Mouse (Mus musculus): ENCODE results near the gene Kcnk16. TPM values are rescaled to one million over a fixed set of nuclear protein-coding genes. Genes with fewer than 3 reads are reported as not detected.

Kcnk16 gene
- total and polyA plus RNA-seq, 2 experiments from 2014 or later = 0.38 TPM; not detected in 1

- Histone ChIP-seq H3K9ac (replicated peaks; ENCODE audit: low read length, poor library complexity, severe bottlenecking) (0 out of 2 replicates have a peak within 1 kb of the TSS, but pooled peaks have one; percentile 33), H3K36me3 (ENCODE audit: insufficient read depth, low read length) (no peaks in the 10 kb centered on the region), H3K4me3 (ENCODE audit: low read depth, low read length) (peak within 1 kb of the TSS; percentile 52), H3K27ac (ENCODE audit: low read depth, low read length) (no peak within 1 kb of the TSS), H3K27me3 (ENCODE audit: insufficient read depth, low read length) (no peaks in the 10 kb centered on the region), H3K9me3 (ENCODE audit: low read length) (no peaks in the 10 kb centered on the region), H3K4me1 (ENCODE audit: insufficient read depth, low read length) (no peaks in the 10 kb centered on the region), H3K4me2 (ENCODE audit: low read depth, low read length, poor library complexity, severe bottlenecking) (peak within 1 kb of the TSS; percentile 58)
- WGBS = 25% methylated on average over 14 of the region's 14 CpGs
- DNase-seq (ENCODE audit: low spot score) (peak; percentile 98), ATAC-seq (ENCODE audit: low FRiP score) (peak; percentile 94)
- TF ChIP-seq CTCF (IDR thresholded peaks at IDR 0.05) = no peak
These were observed 25.3 kb upstream of the Kcnk16 start, which contains the start of gene Nudt13 for GRCm38 (mm10) chr14:20294117-20294892. TSS of gene Nudt13 (plus strand) at chr14:20294697.

GRCm38 (mm10) chr14:20291391-20291790 lies 22.4 kb upstream of the Kcnk16 start:
- WGBS = 38% methylated on average over 4 of the region's 4 CpGs
- no peak for DNase-seq (ENCODE audit: low spot score)
- ATAC-seq (ENCODE audit: low FRiP score) = no peak
- Histone ChIP-seq H3K27ac (ENCODE audit: low read depth, low read length) (no peak overlapping the region), H3K4me3 (ENCODE audit: low read depth, low read length) (no peak overlapping the region), H3K9me3 (ENCODE audit: low read length) (no peaks in the 10 kb centered on the region), H3K27me3 (ENCODE audit: insufficient read depth, low read length) (no peaks in the 10 kb centered on the region), H3K9ac (replicated peaks; ENCODE audit: low read length, poor library complexity, severe bottlenecking) (no peak overlapping the region), H3K36me3 (ENCODE audit: insufficient read depth, low read length) (no peaks in the 10 kb centered on the region), H3K4me1 (ENCODE audit: insufficient read depth, low read length) (no peaks in the 10 kb centered on the region), H3K4me2 (ENCODE audit: low read depth, low read length, poor library complexity, severe bottlenecking) (no peak overlapping the region)
- no peak for TF ChIP-seq CTCF (IDR thresholded peaks at IDR 0.05)

DNA sequence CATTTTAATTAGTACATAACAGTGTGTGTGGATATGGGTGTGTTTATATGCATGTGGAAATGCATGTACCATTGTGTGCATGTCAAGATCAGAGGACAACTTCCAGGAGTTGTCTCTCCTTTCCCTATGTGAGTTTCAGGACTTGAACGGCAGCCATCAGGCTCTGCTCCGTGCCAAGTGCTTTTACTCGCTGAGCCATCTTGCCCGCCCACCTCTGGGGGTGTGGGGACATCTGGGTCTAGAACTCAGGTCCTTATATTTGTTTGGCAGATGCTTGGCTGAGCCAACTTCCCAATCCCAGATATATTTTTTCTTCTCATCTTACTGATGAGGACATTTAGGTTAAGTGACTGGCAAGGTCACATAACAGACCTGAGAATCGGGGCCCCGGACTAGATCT lies 578 bp downstream of the Kcnk16 start:
- ATAC-seq (ENCODE audit: low FRiP score) (no peak), DNase-seq (ENCODE audit: low spot score) (no peak)
- Histone ChIP-seq H3K27ac (ENCODE audit: low read depth, low read length) (no peak overlapping the region), H3K4me2 (ENCODE audit: low read depth, low read length, poor library complexity, severe bottlenecking) (no peak overlapping the region), H3K27me3 (ENCODE audit: insufficient read depth, low read length) (no peaks in the 10 kb centered on the region), H3K9me3 (ENCODE audit: low read length) (no peaks in the 10 kb centered on the region), H3K36me3 (ENCODE audit: insufficient read depth, low read length) (no peaks in the 10 kb centered on the region), H3K4me3 (ENCODE audit: low read depth, low read length) (no peak overlapping the region), H3K9ac (replicated peaks; ENCODE audit: low read length, poor library complexity, severe bottlenecking) (no peak overlapping the region), H3K4me1 (ENCODE audit: insufficient read depth, low read length) (no peaks in the 10 kb centered on the region)
- WGBS = 78% methylated on average over 6 of the region's 6 CpGs
- no peak for TF ChIP-seq CTCF (IDR thresholded peaks at IDR 0.05)

GRCm38 (mm10) chr14:20262346-20262745 lies 6.7 kb downstream of the Kcnk16 start:
- TF ChIP-seq CTCF (IDR thresholded peaks at IDR 0.05) = no peak
- H3K36me3 ChIP-seq (ENCODE audit: insufficient read depth, low read length) = no peaks in the 10 kb centered on the region
- ATAC-seq (ENCODE audit: low FRiP score) (no peak), DNase-seq (ENCODE audit: low spot score) (no peak)
- H3K4me2 ChIP-seq (ENCODE audit: low read depth, low read length, poor library complexity, severe bottlenecking) = no peak overlapping the region
- H3K27ac ChIP-seq (ENCODE audit: low read depth, low read length) = no peak overlapping the region
- H3K27me3 ChIP-seq (ENCODE audit: insufficient read depth, low read length) = no peaks in the 10 kb centered on the region
- no peak overlapping the region for H3K4me3 ChIP-seq (ENCODE audit: low read depth, low read length)
- H3K9ac ChIP-seq (replicated peaks; ENCODE audit: low read length, poor library complexity, severe bottlenecking) = no peak overlapping the region
- 65% methylated on average over 4 of the region's 4 CpGs for WGBS
- H3K9me3 ChIP-seq (ENCODE audit: low read length) = no peaks in the 10 kb centered on the region
- no peaks in the 10 kb centered on the region for H3K4me1 ChIP-seq (ENCODE audit: insufficient read depth, low read length)

- H3K4me2 ChIP-seq (ENCODE audit: low read depth, low read length, poor library complexity, severe bottlenecking) = no peak overlapping the region
- H3K36me3 ChIP-seq (ENCODE audit: insufficient read depth, low read length) = no peaks in the 10 kb centered on the region
- peak; percentile 99 for TF ChIP-seq CTCF (IDR thresholded peaks at IDR 0.05)
- ATAC-seq (ENCODE audit: low FRiP score) (peak; percentile 75), DNase-seq (ENCODE audit: low spot score) (peak; percentile 81)
- H3K27me3 ChIP-seq (ENCODE audit: insufficient read depth, low read length) = no peaks in the 10 kb centered on the region
- 57% methylated on average over 8 of the region's 8 CpGs for whole genome bisulfite sequencing
- H3K4me3 ChIP-seq (ENCODE audit: low read depth, low read length) = no peak overlapping the region
- H3K27ac ChIP-seq (ENCODE audit: low read depth, low read length) = no peak overlapping the region
- H3K4me1 ChIP-seq (ENCODE audit: insufficient read depth, low read length) = no peaks in the 10 kb centered on the region
- H3K9ac ChIP-seq (replicated peaks; ENCODE audit: low read length, poor library complexity, severe bottlenecking) = no peak overlapping the region
- no peaks in the 10 kb centered on the region for H3K9me3 ChIP-seq (ENCODE audit: low read length)
These were observed 10.6 kb downstream of the Kcnk16 start for GRCm38 (mm10) chr14:20258185-20259113.

Measured in midbrain, postnatal 0 days (tissue).